Mouse (Mus musculus): ENCODE data around the gene Arhgap31. TPM values are rescaled to one million over a fixed set of nuclear protein-coding genes. Genes with fewer than 3 reads are reported as not detected.
"Not testable (repeated sequence)": the region's sequence is repeated elsewhere in the genome, so short reads cannot be mapped to it uniquely, and the experiment has no call there.

Arhgap31 gene
- polyA plus RNA-seq, 1 experiment from 2014 or later, result 7.3 TPM

GRCm38 (mm10) chr16:38695557-38695956 lies 17.5 kb downstream of the Arhgap31 start:
- Histone ChIP-seq H3K36me3 (no peaks in the 10 kb centered on the region), H3K9me3 (replicated peaks) (no peaks in the 10 kb centered on the region), H3K27me3 (ENCODE audit: low read depth, poor library complexity, severe bottlenecking) (no peaks in the 10 kb centered on the region), H3K4me3 (no peak overlapping the region), H3K27ac (replicated peaks) (no peak overlapping the region), H3K4me1 (0 out of 2 replicates have a peak, but pooled peaks cover under 1% of the 10 kb centered on the region)
- 86% methylated on average over 5 of the region's 5 CpGs for WGBS
- DNase-seq (ENCODE audit: low spot score), result no peak

- Histone ChIP-seq H3K27ac (replicated peaks) (no peak overlapping the region), H3K27me3 (ENCODE audit: low read depth, poor library complexity, severe bottlenecking) (no peaks in the 10 kb centered on the region), H3K4me1 (no peaks in the 10 kb centered on the region), H3K4me3 (no peak overlapping the region), H3K9me3 (replicated peaks) (no peaks in the 10 kb centered on the region), H3K36me3 (no peaks in the 10 kb centered on the region)
- no peak for DNase-seq (ENCODE audit: low spot score)
- WGBS, result 91% methylated on average over 6 of the region's 6 CpGs
Measured at GRCm38 (mm10) chr16:38694906-38695540, 18.1 kb downstream of the Arhgap31 start.

- no peaks in the 10 kb centered on the region for H3K36me3 ChIP-seq
- no peaks in the 10 kb centered on the region for H3K27me3 ChIP-seq (ENCODE audit: low read depth, poor library complexity, severe bottlenecking)
- 87% methylated on average over 5 of the region's 5 CpGs for WGBS
- no peak for DNase-seq (ENCODE audit: low spot score)
- no peak overlapping the region for H3K27ac ChIP-seq (replicated peaks)
- H3K4me3 ChIP-seq, result no peak overlapping the region
- no peaks in the 10 kb centered on the region for H3K9me3 ChIP-seq (replicated peaks)
- no peaks in the 10 kb centered on the region for H3K4me1 ChIP-seq
Measured at GRCm38 (mm10) chr16:38690501-38690900, 22.6 kb downstream of the Arhgap31 start.

DNA sequence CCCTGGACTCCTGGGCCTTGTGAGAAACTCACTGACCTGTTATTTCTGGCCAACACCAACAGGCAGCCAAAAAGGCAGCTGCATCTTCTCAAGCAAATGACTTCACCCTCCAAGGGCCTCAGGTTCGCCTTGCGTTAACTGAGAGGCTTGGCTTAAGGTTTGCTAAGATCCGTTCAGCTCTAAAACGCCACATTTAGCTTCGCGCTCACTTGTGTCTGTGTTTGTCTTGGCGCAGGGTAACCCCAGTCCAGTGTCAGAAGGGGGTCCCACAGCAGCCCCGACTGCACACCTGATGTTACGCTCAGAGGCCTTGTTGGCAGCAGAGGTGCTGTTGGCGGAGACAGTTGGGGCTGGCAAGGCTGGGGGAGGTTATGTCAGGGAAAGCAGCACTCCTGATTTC lies 23.3 kb downstream of the Arhgap31 start:
- 90% methylated on average over 10 of the region's 10 CpGs for WGBS
- H3K27ac ChIP-seq (replicated peaks), result no peak overlapping the region
- no peaks in the 10 kb centered on the region for H3K36me3 ChIP-seq
- H3K9me3 ChIP-seq (replicated peaks), result no peaks in the 10 kb centered on the region
- H3K4me1 ChIP-seq, result no peaks in the 10 kb centered on the region
- DNase-seq (ENCODE audit: low spot score), result no peak
- no peak overlapping the region for H3K4me3 ChIP-seq
- no peaks in the 10 kb centered on the region for H3K27me3 ChIP-seq (ENCODE audit: low read depth, poor library complexity, severe bottlenecking)

GRCm38 (mm10) chr16:38688531-38689264 lies 24.4 kb downstream of the Arhgap31 start:
- Histone ChIP-seq H3K4me3 (no peak overlapping the region), H3K9me3 (replicated peaks) (no peaks in the 10 kb centered on the region), H3K4me1 (no peaks in the 10 kb centered on the region), H3K27ac (replicated peaks) (no peak overlapping the region), H3K36me3 (no peaks in the 10 kb centered on the region), H3K27me3 (ENCODE audit: low read depth, poor library complexity, severe bottlenecking) (no peaks in the 10 kb centered on the region)
- no peak for DNase-seq (ENCODE audit: low spot score)
- WGBS, result 91% methylated on average over 12 of the region's 12 CpGs

DNA sequence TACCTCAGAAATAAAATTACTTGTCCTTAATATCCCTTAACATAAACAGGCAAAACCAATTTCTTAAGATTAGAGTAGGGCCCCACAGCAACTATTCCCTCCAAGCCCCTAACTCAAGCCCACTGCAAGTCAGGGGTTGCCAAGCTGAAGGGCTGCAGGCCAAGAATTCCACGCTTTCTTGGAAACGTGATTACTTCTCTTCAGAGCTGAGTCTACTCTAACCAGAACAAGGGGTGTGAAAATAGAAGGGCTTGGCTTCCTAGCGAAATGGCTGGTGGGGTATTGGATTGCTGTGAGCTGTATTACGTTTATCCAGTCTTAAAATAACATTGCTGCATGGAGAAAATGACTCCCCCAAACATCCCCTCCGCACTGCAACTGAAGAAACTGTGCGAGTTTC lies 25.4 kb downstream of the Arhgap31 start:
- no peak for DNase-seq (ENCODE audit: low spot score)

GRCm38 (mm10) chr16:38683094-38683493 lies 30.0 kb downstream of the Arhgap31 start:
- Histone ChIP-seq H3K9me3 (replicated peaks) (no peaks in the 10 kb centered on the region), H3K27me3 (ENCODE audit: low read depth, poor library complexity, severe bottlenecking) (no peaks in the 10 kb centered on the region), H3K36me3 (no peaks in the 10 kb centered on the region), H3K4me3 (no peak overlapping the region), H3K4me1 (peaks cover 17% of the 10 kb centered on the region; the same call in 1 of the 2 replicates), H3K27ac (replicated peaks) (no peak overlapping the region)
- 69% methylated on average over 7 of the region's 7 CpGs for WGBS
- DNase-seq (ENCODE audit: low spot score), result no peak

More for the DNA sequence above, 25.4 kb downstream of the Arhgap31 start:
- no peak overlapping the region for H3K4me3 ChIP-seq
- H3K4me1 ChIP-seq, result 0 out of 2 replicates have a peak, but pooled peaks cover 5% of the 10 kb centered on the region
- no peak overlapping the region for H3K27ac ChIP-seq (replicated peaks)
- WGBS, result 83% methylated on average over 6 of the region's 6 CpGs
- no peaks in the 10 kb centered on the region for H3K27me3 ChIP-seq (ENCODE audit: low read depth, poor library complexity, severe bottlenecking)
- no peaks in the 10 kb centered on the region for H3K9me3 ChIP-seq (replicated peaks)
- no peaks in the 10 kb centered on the region for H3K36me3 ChIP-seq

DNA sequence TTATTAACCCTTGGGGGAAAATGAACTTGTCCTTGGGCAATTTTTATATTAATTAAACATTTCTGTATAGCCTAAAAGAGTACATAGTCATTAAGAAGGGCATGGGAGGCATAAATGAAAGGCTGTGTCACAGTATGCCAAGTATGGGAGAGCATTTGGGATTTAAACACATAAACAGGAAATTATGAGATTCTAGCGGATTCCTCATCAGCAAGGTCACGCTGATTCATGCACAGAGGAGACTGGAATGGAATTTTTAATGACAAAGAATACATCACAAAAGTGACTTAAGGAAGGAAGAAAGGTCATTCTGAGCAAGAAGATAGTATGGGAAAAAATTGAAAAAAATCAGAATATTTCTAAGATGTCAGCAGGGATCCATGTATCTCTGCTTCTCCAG lies 31.8 kb downstream of the Arhgap31 start:
- no peak overlapping the region for H3K27ac ChIP-seq (replicated peaks)
- WGBS, result 89% methylated on average over 2 of the region's 2 CpGs
- H3K4me3 ChIP-seq, result no peak overlapping the region
- peaks cover 17% of the 10 kb centered on the region; the same call in 1 of the 2 replicates for H3K4me1 ChIP-seq
- H3K36me3 ChIP-seq, result no peaks in the 10 kb centered on the region
- no peaks in the 10 kb centered on the region for H3K27me3 ChIP-seq (ENCODE audit: low read depth, poor library complexity, severe bottlenecking)
- DNase-seq (ENCODE audit: low spot score), result no peak
- no peaks in the 10 kb centered on the region for H3K9me3 ChIP-seq (replicated peaks)

DNA sequence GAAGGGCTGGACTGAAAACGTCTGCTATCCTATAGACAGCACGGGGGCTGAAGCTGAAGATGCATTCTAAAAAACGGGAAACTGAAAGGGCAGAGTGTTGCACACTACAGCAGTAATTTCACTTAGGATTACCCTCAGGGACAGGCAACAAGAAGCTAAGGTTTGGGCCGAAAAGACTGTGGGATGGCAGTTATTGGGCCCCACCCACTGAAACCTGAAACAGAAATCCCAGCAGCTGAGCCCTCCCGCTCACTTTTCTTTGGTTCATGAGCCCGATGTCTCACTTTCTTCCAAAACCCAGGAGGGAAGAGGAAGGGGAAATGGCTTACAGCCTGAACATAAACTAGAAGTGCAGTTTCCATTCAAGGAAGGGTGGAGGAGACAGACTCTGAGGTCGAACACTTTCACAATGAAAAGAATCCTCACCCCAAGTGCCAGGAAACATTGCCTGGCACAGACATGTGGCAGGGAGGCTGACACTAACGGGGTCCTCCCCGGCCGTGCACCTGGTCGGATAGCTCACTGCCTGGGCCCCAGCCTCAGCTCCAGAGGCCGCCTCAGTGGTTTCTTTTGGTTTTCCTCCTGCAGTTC lies 33.5 kb downstream of the Arhgap31 start:
- Histone ChIP-seq H3K36me3 (no peaks in the 10 kb centered on the region), H3K4me3 (no peak overlapping the region), H3K27me3 (ENCODE audit: low read depth, poor library complexity, severe bottlenecking) (no peaks in the 10 kb centered on the region), H3K4me1 (peaks cover 25% of the 10 kb centered on the region), H3K9me3 (replicated peaks) (no peaks in the 10 kb centered on the region), H3K27ac (replicated peaks) (no peak overlapping the region)
- no peak for DNase-seq (ENCODE audit: low spot score)
- WGBS, result 57% methylated on average over 12 of the region's 12 CpGs

DNA sequence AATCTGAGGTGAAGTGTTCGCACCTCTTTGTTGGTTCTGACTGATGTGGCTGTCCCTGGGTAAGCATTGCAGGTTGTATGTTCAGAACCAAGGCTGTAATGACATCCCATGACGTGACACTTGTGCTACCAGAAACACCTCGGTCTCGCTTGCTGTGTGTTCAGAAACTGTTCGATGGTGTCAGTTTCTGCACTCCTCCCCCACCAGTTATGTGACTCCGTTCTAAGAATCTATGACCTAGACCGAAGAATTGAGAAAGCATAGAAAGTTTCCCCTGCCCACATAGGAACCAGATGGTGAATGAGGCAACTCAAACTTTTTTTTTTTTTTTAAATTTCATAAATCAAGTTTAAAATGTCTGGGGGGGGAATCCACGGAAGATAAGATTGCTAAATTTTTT lies 34.2 kb downstream of the Arhgap31 start:
- Histone ChIP-seq H3K36me3 (no peaks in the 10 kb centered on the region), H3K27ac (replicated peaks) (no peak overlapping the region), H3K9me3 (replicated peaks) (no peaks in the 10 kb centered on the region), H3K27me3 (ENCODE audit: low read depth, poor library complexity, severe bottlenecking) (no peaks in the 10 kb centered on the region), H3K4me3 (no peak overlapping the region), H3K4me1 (peaks cover 28% of the 10 kb centered on the region)
- no peak for DNase-seq (ENCODE audit: low spot score)
- 85% methylated on average over 8 of the region's 8 CpGs for WGBS

- DNase-seq (ENCODE audit: low spot score); H3K36me3 ChIP-seq; H3K4me3 ChIP-seq; H3K27me3 ChIP-seq (ENCODE audit: low read depth, poor library complexity, severe bottlenecking); H3K27ac ChIP-seq (replicated peaks); H3K9me3 ChIP-seq (replicated peaks): not testable (repeated sequence)
- WGBS, result 86% methylated on average over 2 of the region's 2 CpGs
- peaks cover 34% of the 10 kb centered on the region for H3K4me1 ChIP-seq
Measured at GRCm38 (mm10) chr16:38677941-38678340, 35.1 kb downstream of the Arhgap31 start.

GRCm38 (mm10) chr16:38677171-38677570 lies 35.9 kb downstream of the Arhgap31 start:
- Histone ChIP-seq H3K4me1 (peaks cover 36% of the 10 kb centered on the region), H3K27ac (replicated peaks) (no peak overlapping the region), H3K36me3 (peaks cover 4% of the 10 kb centered on the region; the same call in 1 of the 2 replicates), H3K9me3 (replicated peaks) (no peaks in the 10 kb centered on the region), H3K27me3 (ENCODE audit: low read depth, poor library complexity, severe bottlenecking) (no peaks in the 10 kb centered on the region), H3K4me3 (no peak overlapping the region)
- 91% methylated on average over 6 of the region's 6 CpGs for WGBS
- no peak for DNase-seq (ENCODE audit: low spot score)

GRCm38 (mm10) chr16:38676647-38677046 lies 36.4 kb downstream of the Arhgap31 start:
- DNase-seq (ENCODE audit: low spot score), result no peak
- Histone ChIP-seq H3K4me3 (no peak overlapping the region), H3K9me3 (replicated peaks) (no peaks in the 10 kb centered on the region), H3K27me3 (ENCODE audit: low read depth, poor library complexity, severe bottlenecking) (no peaks in the 10 kb centered on the region), H3K36me3 (peaks cover 4% of the 10 kb centered on the region; the same call in 1 of the 2 replicates), H3K27ac (replicated peaks) (no peak overlapping the region), H3K4me1 (peaks cover 41% of the 10 kb centered on the region)
- WGBS, result 94% methylated on average over 4 of the region's 4 CpGs

Measured in midbrain, embryonic 10.5 days (tissue).